Mouse (Mus musculus) B cell, adult 67 days (primary cell): ENCODE results near the gene Pgap3. TPM values are rescaled to one million over a fixed set of nuclear protein-coding genes. Genes with fewer than 3 reads are reported as not detected.

ENCODE experiments used
- total RNA-seq, 2 experiments: library from RNA; stranded (reverse); gene quantifications; 4 replicates each; pipeline ENCODE4 v1.2.4; 2023

The Pgap3 gene
- total RNA-seq: 1 to 10 TPM; 8.0 to 9.2 TPM

DNA sequence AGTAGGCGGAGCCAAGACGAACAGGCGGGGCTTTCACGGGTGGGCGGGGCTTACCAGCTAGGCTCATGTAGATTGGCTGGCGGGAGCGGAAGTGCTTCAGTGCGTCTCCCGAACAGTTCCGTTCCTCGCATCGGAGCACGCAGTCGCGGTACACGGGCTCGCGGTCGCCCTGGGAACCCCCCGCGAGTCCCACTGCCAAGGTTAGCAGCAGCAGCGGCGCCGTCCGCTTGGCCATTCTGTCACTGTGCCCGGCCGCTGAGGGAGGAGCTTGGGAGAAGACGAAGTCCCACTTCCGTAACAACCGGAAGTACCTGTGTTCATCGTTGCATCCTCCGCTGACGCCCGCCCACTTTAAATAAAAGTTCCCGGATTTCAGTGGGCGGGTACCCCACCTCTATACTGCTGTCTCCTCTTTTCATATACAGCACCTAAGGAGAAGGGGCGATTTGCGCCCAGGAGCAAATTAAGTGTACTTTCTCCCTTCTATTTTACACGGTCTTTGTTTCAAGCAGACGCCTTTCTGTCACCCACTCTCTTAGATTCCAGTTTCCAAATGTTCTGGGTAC lies at the start of gene Pgap3:
Gene Pgap3, minus strand, starts transcription at position 330 of the 566 bp plus-strand sequence.

DNA sequence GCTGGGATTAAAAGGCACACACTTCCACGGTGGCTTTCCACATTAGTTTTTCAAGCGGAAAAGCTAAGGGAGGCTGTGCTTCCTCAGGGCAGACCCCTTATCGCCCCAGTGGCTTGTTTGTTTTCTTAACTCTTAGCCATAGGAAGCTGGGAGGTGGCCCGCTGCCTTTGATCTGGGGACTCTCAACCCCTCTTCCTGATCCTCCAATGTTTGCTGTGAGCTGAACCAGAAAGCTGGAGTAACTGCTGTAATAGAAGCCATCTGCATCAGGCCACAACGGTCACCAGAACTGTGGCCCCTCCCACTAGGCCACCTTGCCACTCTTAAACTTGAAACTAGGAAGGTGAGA lies 45.9 kb upstream of the Pgap3 start, which contains the start of gene Grb7:
Gene Grb7, plus strand, starts transcription at position 182 of the 349 bp plus-strand sequence.

GRCm38 (mm10) chr11:98438331-98439158 lies 38.3 kb upstream of the Pgap3 start, which contains the start of gene Mien1:
Mien1 (minus strand) TSS chr11:98438991.

DNA sequence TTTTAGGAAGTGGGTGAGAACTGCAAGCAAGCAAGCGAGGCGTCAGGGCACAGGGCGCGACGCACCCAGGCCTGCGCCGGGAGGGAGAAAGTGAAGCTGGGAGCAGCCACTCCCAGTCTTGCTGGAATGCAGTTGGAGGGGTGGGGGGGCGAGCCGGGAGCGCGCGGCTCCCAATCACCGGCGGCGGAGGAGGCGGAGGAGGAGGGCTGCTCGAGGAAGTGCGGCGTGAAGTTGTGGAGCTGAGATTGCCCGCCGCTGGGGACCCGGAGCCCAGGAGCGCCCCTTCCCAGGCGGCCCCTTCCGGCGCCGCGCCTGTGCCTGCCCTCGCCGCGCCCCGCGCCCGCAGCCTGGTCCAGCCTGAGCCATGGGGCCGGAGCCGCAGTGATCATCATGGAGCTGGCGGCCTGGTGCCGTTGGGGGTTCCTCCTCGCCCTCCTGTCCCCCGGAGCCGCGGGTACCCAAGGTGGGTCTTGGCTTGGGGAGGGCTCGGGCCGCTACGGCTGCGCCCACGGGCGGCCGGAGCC lies 12.0 kb upstream of the Pgap3 start, which contains the start of gene Erbb2:
Gene Erbb2, plus strand, starts transcription at position 198 of the 524 bp plus-strand sequence.

DNA sequence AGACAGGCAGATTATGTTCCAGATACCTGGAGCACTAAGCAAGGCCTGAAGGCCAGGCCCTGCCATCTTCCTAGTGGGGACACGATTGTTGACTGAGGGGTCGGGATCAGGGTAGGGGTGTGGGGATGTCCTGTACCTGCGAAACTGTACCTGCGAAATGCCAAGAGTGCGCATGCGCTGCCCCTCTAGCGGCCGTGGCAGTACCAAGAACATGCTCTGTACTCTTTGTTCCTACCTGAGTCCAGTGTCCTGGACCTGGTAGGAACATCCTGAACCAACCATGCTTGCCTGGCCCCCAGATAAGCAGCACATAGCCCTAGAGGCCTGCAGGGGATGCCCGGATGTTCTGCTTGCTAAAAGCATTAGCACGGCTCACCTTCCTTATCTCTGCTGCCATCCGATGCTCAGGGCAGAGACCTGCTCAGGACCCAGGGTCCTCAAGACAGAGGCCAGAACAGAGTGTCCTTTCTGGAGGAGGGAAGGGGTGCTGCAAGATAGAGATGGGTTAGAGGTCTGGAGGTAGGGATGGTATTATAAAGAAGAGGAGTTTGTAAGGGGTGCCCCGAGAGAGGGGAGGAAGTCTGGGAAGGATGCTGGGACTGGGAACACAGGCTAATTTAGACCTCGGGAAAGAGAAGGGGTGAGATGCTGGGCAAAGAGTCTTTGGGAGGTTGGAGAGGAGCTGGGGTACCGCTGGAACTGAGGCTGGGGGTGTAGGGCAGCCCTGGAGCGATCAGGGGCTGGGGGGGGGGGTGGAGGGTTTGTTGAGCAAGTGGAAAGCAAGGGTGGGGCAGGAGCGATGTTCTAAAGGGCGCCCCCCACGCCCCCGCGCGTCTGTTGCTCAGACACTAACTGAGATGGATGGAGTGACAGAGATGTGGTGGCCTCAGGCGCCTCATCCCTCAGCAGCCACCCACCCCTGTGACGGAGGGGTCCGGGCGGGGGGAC lies 14.4 kb downstream of the Pgap3 start, which contains the start of gene Pnmt:
Gene Pnmt, plus strand, starts transcription at position 813 of the 948 bp plus-strand sequence.

DNA sequence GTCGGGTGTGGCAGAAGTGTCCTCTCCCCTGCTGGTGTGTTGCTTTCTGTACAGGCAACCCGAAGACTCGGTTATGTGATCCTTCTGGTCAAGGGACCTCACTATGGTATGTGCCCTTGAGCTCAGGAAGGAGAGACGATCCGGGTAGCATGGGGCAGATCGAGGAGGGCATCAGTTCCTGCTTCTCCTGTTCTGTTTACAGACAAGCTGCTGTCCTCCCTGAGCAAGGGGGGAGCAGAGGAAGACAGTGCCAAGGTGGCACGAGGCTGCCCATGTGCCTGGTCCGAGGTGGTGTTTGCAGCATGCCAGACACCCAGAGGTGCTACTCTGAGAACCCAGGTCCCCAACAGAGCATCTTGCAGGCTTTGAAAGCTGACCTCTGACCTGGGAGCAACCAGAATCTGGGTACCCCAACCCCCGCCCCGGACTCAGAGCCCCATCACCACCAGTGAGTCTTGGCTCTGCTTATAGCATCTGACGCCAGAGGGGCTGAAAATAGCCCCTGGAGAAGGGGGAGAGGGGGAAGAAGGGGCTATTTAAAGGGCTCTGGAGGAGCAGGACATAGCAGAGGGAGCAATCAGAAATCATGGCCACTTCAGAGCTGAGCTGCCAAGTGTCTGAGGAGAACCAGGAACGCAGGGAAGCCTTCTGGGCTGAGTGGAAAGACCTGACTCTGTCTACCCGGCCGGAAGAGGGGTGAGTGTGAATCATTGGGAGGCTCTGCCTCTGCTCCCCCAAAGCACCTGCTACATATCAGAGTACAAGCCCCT lies 16.8 kb downstream of the Pgap3 start, which contains the start of gene Tcap:
Gene Tcap, plus strand, starts transcription at position 551 of the 770 bp plus-strand sequence.

DNA sequence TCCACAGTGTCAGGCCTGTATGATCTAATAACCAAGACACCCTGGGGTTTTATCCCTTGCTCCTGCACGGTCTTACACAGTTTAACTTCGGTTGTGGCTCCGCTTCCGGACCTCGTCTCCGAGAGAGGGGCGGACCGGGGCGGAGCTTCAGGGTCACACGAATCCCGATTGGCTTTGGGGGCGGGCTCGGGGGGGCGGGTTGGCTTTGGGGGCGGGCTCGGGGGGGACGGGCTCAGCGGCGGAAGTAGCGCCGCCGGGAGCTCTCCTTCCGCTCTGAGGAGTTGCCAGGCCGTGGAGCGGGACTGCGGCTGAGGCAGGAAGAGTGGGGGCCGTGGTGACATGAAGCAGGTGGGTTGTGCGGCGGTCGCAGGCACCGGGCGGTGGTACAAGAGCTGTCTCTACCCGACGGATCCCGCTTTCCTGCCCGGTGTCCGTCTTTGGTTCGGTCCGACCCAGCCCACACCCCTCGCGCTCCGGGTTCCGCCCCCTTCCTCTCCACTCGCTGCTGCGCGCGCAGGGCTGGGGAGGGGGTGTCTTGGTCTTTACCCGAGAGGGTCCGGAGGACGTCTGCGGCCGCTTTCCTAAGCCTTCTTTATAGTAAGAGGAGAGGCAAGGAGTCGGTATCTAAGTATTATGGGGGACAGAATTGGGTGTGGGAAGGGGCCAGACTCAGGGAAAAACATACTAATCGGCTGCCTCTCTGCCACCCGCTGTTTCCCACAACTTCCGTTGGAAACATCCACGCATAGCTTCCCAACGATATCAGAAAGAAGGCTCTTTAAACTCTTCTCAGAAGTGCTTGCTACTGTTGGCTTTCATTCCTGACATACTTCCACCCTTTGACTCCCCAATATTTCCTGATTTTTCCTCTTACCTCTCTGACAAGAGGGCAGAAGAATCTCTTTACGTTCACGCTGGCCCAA lies 41.9 kb downstream of the Pgap3 start, which contains the start of gene Stard3:
Gene Stard3, plus strand, starts transcription at position 208 of the 923 bp plus-strand sequence.

DNA sequence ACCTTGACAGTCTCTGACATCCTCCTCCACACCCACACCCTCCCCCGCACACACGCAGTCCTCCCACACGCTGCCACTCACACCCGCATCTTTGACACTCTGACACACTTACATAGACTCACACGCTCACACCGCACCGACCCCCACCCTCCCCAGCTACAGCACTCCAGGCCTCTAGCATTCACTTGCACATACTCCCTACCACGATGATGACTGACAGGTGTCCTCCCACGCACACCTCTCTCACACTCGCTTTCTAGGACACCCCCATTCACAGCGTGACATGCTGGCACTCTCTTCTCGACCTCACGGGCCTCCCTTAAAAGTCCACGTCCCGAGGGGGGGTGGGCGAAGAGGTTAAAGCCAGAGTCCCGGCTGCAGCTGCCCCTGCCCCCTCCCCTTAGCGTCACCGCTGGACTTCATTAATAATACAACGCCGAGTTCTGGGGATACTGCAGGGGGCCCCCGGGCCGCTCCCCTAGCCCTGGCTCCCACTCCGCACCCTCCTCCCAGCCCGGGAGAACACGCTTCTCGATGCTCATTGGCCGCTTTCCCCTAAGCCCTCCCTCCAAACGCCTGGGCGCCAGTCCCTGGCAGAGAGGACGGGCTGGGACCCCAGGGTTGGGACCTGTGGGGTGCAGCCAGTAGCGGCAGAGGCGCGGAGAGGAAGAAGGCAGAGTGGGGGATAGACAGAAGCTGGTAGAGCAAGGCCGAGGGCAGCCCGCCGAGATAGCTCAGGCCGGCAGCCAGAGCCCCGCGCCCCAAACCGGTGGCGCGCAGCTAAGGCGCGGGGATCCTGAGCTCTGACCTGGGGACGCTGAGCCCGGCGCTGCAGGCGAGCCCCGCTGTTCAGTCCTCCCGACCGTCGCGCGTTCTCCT lies 52.0 kb downstream of the Pgap3 start, which contains the start of gene Ppp1r1b:
Gene Ppp1r1b, plus strand, starts transcription at position 322 of the 879 bp plus-strand sequence.

Other genes starting within 250 kb of the Pgap3 start
- gene Med1, start 207.2 kb downstream of the Pgap3 start, total RNA-seq: 100 to 1,000 TPM in 1 of 2 experiments, 10 to 100 TPM in 1; 81.7 to 105 TPM
- 100 to 1,000 TPM; 125 to 134 TPM for gene Cdk12, start 197.4 kb downstream of the Pgap3 start, total RNA-seq
- gene Neurod2, start 70.8 kb downstream of the Pgap3 start, total RNA-seq: under 1 TPM in 1 of 2 experiments, not detected in 1; 0.18 TPM
- gene Ppp1r1b, start 52.1 kb downstream of the Pgap3 start, total RNA-seq: not detected
- gene Stard3, start 42.1 kb downstream of the Pgap3 start, total RNA-seq: 10 to 100 TPM; 39.6 to 44.8 TPM
- under 1 TPM in 1 of 2 experiments, not detected in 1; 0.62 TPM for gene Tcap, start 16.7 kb downstream of the Pgap3 start, total RNA-seq
- not detected for gene Pnmt, start 14.0 kb downstream of the Pgap3 start, total RNA-seq
- gene Erbb2, start 12.0 kb upstream of the Pgap3 start, total RNA-seq: not detected
- gene Mien1, start 38.5 kb upstream of the Pgap3 start, total RNA-seq: 10 to 100 TPM; 51.1 to 52.2 TPM
- gene Grb7, start 45.9 kb upstream of the Pgap3 start, total RNA-seq: 1 to 10 TPM in 1 of 2 experiments, under 1 TPM in 1; 0.77 to 1.1 TPM
- gene Ikzf3, start 145.5 kb upstream of the Pgap3 start, total RNA-seq: 100 to 1,000 TPM; 627 to 726 TPM
- 10 to 100 TPM in 1 of 2 experiments, 1 to 10 TPM in 1; 4.8 to 12.8 TPM for gene Zpbp2, start 150.6 kb upstream of the Pgap3 start, total RNA-seq
- 10 to 100 TPM; 19.3 to 19.6 TPM for gene Ormdl3, start 186.9 kb upstream of the Pgap3 start, total RNA-seq
- not detected for gene Lrrc3c, start 197.8 kb upstream of the Pgap3 start, total RNA-seq
- 10 to 100 TPM; 24.9 to 27.5 TPM for gene Gm12355, start 225.2 kb upstream of the Pgap3 start, total RNA-seq
- not detected for gene Gsdma3, start 225.9 kb upstream of the Pgap3 start, total RNA-seq
- gene Gsdma2, start 246.3 kb upstream of the Pgap3 start, total RNA-seq: not detected